Mouse (Mus musculus) hindbrain, embryonic 14.5 days (tissue): Measurements from ENCODE around the gene Med20. TPM values are rescaled to one million over a fixed set of nuclear protein-coding genes. Genes with fewer than 3 reads are reported as not detected.

Source experiments
- ATAC-seq: fragments of 200-750 bp; cut with Nextera tagmentation; 2 replicates; pipeline ENCODE4 v1.8.0; 2017; ENCODE audit warnings: moderate number of reproducible peaks, mild to moderate bottlenecking, moderate TSS enrichment, moderate library complexity; ENCODE audit not compliant: low FRiP score
- DNase-seq: peaks from one replicate; pipeline ENCODE4 v3.0.0-alpha.2; 2015; ENCODE audit warnings: low spot score
- H3K27ac ChIP-seq: fragments of 300-500 bp; sonication (generic); 2 replicates; pipeline ENCODE4 v1.5.1; 2014; ENCODE audit warnings: mild to moderate bottlenecking, moderate library complexity
- H3K27me3 ChIP-seq: fragments of 300-500 bp; sonication (generic); 2 replicates; pipeline ENCODE4 v1.6.1; 2014; ENCODE audit warnings: mild to moderate bottlenecking, low read length, mixed read lengths; ENCODE audit not compliant: control insufficient read depth, insufficient read depth
- H3K36me3 ChIP-seq: fragments of 300-500 bp; sonication (generic); replicated peaks from 2 replicates; pipeline ENCODE4 v1.6.1; 2014; ENCODE audit not compliant: control insufficient read depth, insufficient read depth
- H3K4me1 ChIP-seq: fragments of 300-500 bp; sonication (generic); replicated peaks from 2 replicates; pipeline ENCODE4 v1.6.1; 2014; ENCODE audit warnings: antibody characterized with exemption, low read length, mixed read lengths; ENCODE audit not compliant: control insufficient read depth, insufficient read depth
- H3K4me2 ChIP-seq: fragments of 300-500 bp; sonication (generic); replicated peaks from 2 replicates; pipeline ENCODE4 v1.6.1; 2014; ENCODE audit warnings: mild to moderate bottlenecking, moderate library complexity
- H3K4me3 ChIP-seq: fragments of 300-500 bp; sonication (generic); replicated peaks from 2 replicates; pipeline ENCODE4 v1.5.1; 2014; ENCODE audit warnings: mild to moderate bottlenecking, low read length
- H3K9ac ChIP-seq: fragments of 300-500 bp; sonication (generic); 2 replicates; pipeline ENCODE4 v1.6.1; 2014
- H3K9me3 ChIP-seq: fragments of 300-500 bp; sonication (generic); 2 replicates; pipeline ENCODE4 v1.6.1; 2016; ENCODE audit warnings: low read length; ENCODE audit not compliant: control insufficient read depth
- WGBS: fragments of 180-500 bp; shearing (Covaris S2); extraction: QIAGEN DNeasy Blood & Tissue Kit; methylation state at CpG from one replicate; pipeline ENCODE4 v1.1.7; 2014; 5-methylcytosine and 5-hydroxymethylcytosine counted together
- polyA plus RNA-seq: library from polyadenylated mRNA; unstranded; fragments of >200 nt; fragmentation: Nextera tagmentation; extraction: Ambion mirVana; gene quantifications from 2 replicates; pipeline ENCODE4 v1.2.1, GENCODE M21; 2014

Gene Med20
- 42.3 and 44.7 TPM in 2 replicates for polyA plus RNA-seq

DNA sequence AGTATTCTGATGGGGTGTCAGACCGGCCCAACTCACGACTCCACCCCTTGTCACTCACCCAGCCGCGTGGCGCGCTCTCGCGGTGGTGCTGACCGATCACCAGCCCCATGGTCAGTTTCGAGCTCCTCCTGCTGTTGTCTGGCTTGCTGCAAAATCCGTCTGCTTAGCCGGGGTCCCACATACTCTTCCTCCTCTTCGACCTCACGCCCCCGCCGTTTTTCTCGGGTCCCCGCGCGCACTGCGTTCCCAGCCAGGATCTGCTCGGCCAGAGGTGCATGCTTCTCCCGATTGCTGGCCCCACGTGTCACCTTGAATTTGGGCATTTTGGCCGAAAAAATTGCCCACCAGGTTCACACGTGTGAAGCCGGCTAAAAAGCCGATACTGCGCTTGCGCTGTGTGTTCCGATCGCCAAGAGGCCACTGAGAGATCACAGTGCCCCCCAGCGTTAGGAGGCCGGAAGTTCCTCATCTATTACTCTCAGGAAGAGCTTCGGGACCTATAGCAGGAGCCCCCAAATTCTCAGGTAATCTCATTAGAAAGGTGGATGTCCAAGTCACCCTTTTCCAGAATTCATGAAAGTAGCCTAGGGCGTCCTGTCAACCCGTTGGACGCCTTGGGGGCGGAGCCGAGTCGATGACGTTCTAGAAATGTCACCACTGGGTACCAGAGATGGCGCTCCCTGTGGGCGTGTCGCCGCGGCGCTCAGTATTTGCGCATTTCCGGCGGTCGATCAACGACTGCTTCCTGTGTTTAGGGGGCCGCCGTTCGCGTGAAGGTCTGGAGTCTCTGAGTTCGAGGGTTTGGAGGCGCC, at the start of gene Med20, which contains the start of the genes Bysl and Gm20517:
Gene Med20, plus strand, starts transcription at position 734 of the 812 bp plus-strand sequence.
Gene Bysl, minus strand, starts transcription at position 644 of the 812 bp plus-strand sequence.
Gene Gm20517, plus strand, starts transcription at position 741 of the 812 bp plus-strand sequence.
- DNase-seq, result peak; percentile 99
- H3K4me1 ChIP-seq, result peaks cover 20% of the 10 kb centered on the region
- no peaks in the 10 kb centered on the region for H3K27me3 ChIP-seq
- ATAC-seq, result peak; percentile 96
- under 1% methylated on average over 59 of the region's 59 CpGs for WGBS
- no peaks in the 10 kb centered on the region for H3K9me3 ChIP-seq
- peak within 1 kb of the TSS; percentile 81 for H3K27ac ChIP-seq
- peak within 1 kb of the TSS; percentile 79 for H3K9ac ChIP-seq
- peak within 1 kb of the TSS; percentile 95 for H3K4me2 ChIP-seq
- peaks cover 40% of the 10 kb centered on the region for H3K36me3 ChIP-seq
- peak within 1 kb of the TSS; percentile 79 for H3K4me3 ChIP-seq

DNA sequence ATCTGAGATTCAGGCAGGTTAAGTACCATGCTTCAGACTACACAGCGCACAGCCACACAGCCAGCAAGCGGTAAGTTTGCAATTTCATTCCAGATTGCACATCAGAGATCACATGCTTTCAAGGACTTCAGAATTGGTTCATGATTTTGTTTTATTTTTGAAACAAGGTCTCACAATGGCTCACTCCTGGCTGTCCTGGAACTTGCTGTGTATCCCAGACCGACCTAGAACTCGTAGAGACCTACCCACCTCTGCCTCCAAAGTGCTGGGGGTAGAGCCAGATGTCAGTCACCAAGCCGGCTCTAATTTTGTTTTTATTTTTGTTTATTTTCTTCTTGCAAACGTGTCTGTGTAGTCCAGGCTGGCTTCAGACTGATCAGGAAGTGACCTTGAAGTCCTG, 48.5 kb upstream of the Med20 start:
- Histone ChIP-seq H3K27ac (no peak overlapping the region), H3K36me3 (no peaks in the 10 kb centered on the region), H3K4me2 (no peak overlapping the region), H3K4me1 (no peaks in the 10 kb centered on the region), H3K9ac (no peak overlapping the region), H3K27me3 (no peaks in the 10 kb centered on the region), H3K4me3 (no peak overlapping the region), H3K9me3 (no peaks in the 10 kb centered on the region)
- 81% methylated on average over 6 of the region's 6 CpGs for WGBS
- ATAC-seq, result no peak
- no peak for DNase-seq

GRCm38 (mm10) chr17:47564612-47565011, 46.8 kb upstream of the Med20 start:
- H3K27ac ChIP-seq, result no peak overlapping the region
- ATAC-seq (no peak), DNase-seq (no peak)
- H3K9me3 ChIP-seq, result no peaks in the 10 kb centered on the region
- no peaks in the 10 kb centered on the region for H3K4me1 ChIP-seq
- no peak overlapping the region for H3K4me3 ChIP-seq
- 86% methylated on average over 5 of the region's 5 CpGs for WGBS
- no peaks in the 10 kb centered on the region for H3K36me3 ChIP-seq
- no peaks in the 10 kb centered on the region for H3K27me3 ChIP-seq
- no peak overlapping the region for H3K9ac ChIP-seq
- H3K4me2 ChIP-seq, result no peak overlapping the region

DNA sequence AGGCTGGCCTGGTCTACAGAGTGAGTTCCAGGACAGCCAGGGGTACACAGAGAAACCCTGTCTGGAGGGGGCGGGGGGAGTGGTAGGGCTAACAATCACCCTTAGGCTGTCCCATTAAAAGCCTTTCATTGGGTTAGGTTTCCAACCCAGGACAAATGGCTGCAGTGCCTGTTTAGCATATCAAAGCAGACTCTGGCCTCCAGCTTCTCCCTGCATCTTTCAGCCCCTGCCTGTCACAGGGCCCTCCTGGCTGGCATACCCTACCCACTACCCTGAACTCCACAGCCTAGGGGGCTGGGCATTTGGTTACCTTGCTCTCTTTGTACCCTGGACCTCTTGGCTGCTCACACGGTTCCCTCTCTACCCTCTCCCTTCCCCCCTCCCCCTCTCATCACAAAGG, 45.2 kb upstream of the Med20 start:
- no peak for ATAC-seq
- H3K4me2 ChIP-seq, result no peak overlapping the region
- H3K36me3 ChIP-seq, result no peaks in the 10 kb centered on the region
- no peak for DNase-seq
- H3K4me1 ChIP-seq, result no peaks in the 10 kb centered on the region
- 0% methylated on average over 2 of the region's 2 CpGs for WGBS
- no peaks in the 10 kb centered on the region for H3K27me3 ChIP-seq
- no peak overlapping the region for H3K9ac ChIP-seq
- H3K27ac ChIP-seq, result no peak overlapping the region
- no peaks in the 10 kb centered on the region for H3K9me3 ChIP-seq
- H3K4me3 ChIP-seq, result no peak overlapping the region

DNA sequence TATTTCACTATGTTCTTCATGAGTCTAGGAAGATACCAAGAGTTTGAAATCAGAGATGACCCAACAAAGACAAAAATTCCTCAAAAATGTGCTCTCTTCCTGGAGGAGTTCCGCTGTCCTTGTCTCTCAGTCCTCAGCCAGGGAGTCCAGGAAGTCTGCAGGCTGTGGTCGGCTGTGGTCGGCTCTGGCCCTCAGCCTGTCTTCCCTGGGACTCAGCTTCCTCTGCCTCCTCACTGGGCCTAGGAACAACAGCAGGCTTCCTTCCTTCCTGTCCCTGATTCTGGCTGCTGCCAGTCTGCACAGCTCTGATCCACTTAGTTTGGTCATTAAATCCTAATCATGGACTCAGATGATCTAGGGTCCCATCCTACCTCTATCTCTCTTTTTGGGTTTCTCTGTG, 44.1 kb upstream of the Med20 start:
- DNase-seq (no peak), ATAC-seq (no peak)
- 75% methylated on average over 3 of the region's 3 CpGs for WGBS

GRCm38 (mm10) chr17:47568389-47568788, 43.0 kb upstream of the Med20 start:
- Histone ChIP-seq H3K4me2 (no peak overlapping the region), H3K36me3 (no peaks in the 10 kb centered on the region), H3K9ac (no peak overlapping the region), H3K9me3 (no peaks in the 10 kb centered on the region), H3K27me3 (no peaks in the 10 kb centered on the region), H3K4me3 (no peak overlapping the region), H3K4me1 (no peaks in the 10 kb centered on the region), H3K27ac (no peak overlapping the region)
- ATAC-seq (no peak), DNase-seq (no peak)
- 93% methylated on average over 3 of the region's 3 CpGs for WGBS

More for the DNA sequence above, 44.1 kb upstream of the Med20 start:
- H3K27me3 ChIP-seq, result no peaks in the 10 kb centered on the region
- H3K9me3 ChIP-seq, result no peaks in the 10 kb centered on the region
- H3K4me2 ChIP-seq, result no peak overlapping the region
- no peak overlapping the region for H3K4me3 ChIP-seq
- no peaks in the 10 kb centered on the region for H3K4me1 ChIP-seq
- no peak overlapping the region for H3K9ac ChIP-seq
- no peak overlapping the region for H3K27ac ChIP-seq
- H3K36me3 ChIP-seq, result no peaks in the 10 kb centered on the region

- 42% methylated on average over 10 of the region's 10 CpGs for WGBS
- no peak overlapping the region for H3K4me2 ChIP-seq
- H3K4me1 ChIP-seq, result no peaks in the 10 kb centered on the region
- H3K36me3 ChIP-seq, result no peaks in the 10 kb centered on the region
- no peak overlapping the region for H3K27ac ChIP-seq
- no peaks in the 10 kb centered on the region for H3K27me3 ChIP-seq
- DNase-seq (no peak), ATAC-seq (no peak)
- H3K9ac ChIP-seq, result no peak overlapping the region
- H3K9me3 ChIP-seq, result no peaks in the 10 kb centered on the region
- H3K4me3 ChIP-seq, result no peak overlapping the region
Measured at GRCm38 (mm10) chr17:47568951-47569527, 42.3 kb upstream of the Med20 start.

DNA sequence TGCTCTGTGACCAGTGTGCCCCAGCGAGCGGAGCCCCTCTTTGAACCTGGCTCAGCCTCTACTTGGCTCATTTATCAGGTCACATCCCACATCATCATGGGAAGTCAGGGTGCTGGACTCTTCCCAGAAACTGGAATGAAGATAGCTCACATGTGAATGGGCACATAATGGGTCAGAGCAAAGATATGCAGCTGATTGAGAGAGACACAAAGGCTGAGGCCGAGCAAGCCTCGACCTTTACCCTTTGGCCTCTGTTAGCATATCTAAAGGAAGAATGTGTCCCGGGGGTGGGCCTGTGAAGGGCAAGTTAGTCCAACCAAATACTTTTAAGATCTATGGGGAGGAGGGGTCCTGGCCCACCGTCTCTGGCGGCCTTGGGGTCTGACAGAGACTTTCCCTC, 39.8 kb upstream of the Med20 start:
- ATAC-seq, result no peak
- 13% methylated on average over 7 of the region's 7 CpGs for WGBS
- no peak for DNase-seq

GRCm38 (mm10) chr17:47572436-47572835, 38.9 kb upstream of the Med20 start:
- DNase-seq (no peak), ATAC-seq (no peak)
- no peak overlapping the region for H3K27ac ChIP-seq
- no peaks in the 10 kb centered on the region for H3K4me1 ChIP-seq
- H3K27me3 ChIP-seq, result no peaks in the 10 kb centered on the region
- no peaks in the 10 kb centered on the region for H3K9me3 ChIP-seq
- H3K9ac ChIP-seq, result no peak overlapping the region
- H3K36me3 ChIP-seq, result no peaks in the 10 kb centered on the region
- no peak overlapping the region for H3K4me3 ChIP-seq
- no peak overlapping the region for H3K4me2 ChIP-seq

More for the DNA sequence above, 39.8 kb upstream of the Med20 start:
- Histone ChIP-seq H3K4me2 (no peak overlapping the region), H3K9ac (no peak overlapping the region), H3K27ac (no peak overlapping the region), H3K9me3 (no peaks in the 10 kb centered on the region), H3K4me1 (no peaks in the 10 kb centered on the region), H3K27me3 (no peaks in the 10 kb centered on the region), H3K4me3 (no peak overlapping the region), H3K36me3 (no peaks in the 10 kb centered on the region)
